Mouse (Mus musculus): ENCODE measurements around the gene Rpl13a. TPM values are rescaled to one million over a fixed set of nuclear protein-coding genes. Genes with fewer than 3 reads are reported as not detected.
"Not testable (repeated sequence)": the region's sequence is repeated elsewhere in the genome, so short reads cannot be mapped to it uniquely, and the experiment has no call there.

Gene Rpl13a
- polyA plus RNA-seq, 1 experiment from 2014 or later, result 722 TPM

- Histone ChIP-seq H3K9me3 (ENCODE audit: control insufficient read depth, low read length) (no peaks in the 10 kb centered on the region), H3K4me2 (ENCODE audit: low read length) (no peak overlapping the region), H3K9ac (replicated peaks; ENCODE audit: low read depth, low read length) (no peak overlapping the region), H3K27ac (ENCODE audit: low read length) (no peak overlapping the region), H3K36me3 (ENCODE audit: control insufficient read depth, insufficient read depth) (no peaks in the 10 kb centered on the region), H3K4me3 (replicated peaks; ENCODE audit: low read length) (no peak overlapping the region), H3K4me1 (replicated peaks; ENCODE audit: control insufficient read depth, insufficient read depth, low read length) (no peaks in the 10 kb centered on the region), H3K27me3 (replicated peaks; ENCODE audit: control insufficient read depth, insufficient read depth, low read length) (no peaks in the 10 kb centered on the region)
- no peak for ATAC-seq
- 87% methylated on average over 9 of the region's 9 CpGs for WGBS
Measured at GRCm38 (mm10) chr7:45102940-45103585, 25.5 kb downstream of the Rpl13a start.

- ATAC-seq, result no peak
- no peaks in the 10 kb centered on the region for H3K27me3 ChIP-seq (replicated peaks; ENCODE audit: control insufficient read depth, insufficient read depth, low read length)
- no peak overlapping the region for H3K4me2 ChIP-seq (ENCODE audit: low read length)
- H3K36me3 ChIP-seq (ENCODE audit: control insufficient read depth, insufficient read depth), result no peaks in the 10 kb centered on the region
- H3K9me3 ChIP-seq (ENCODE audit: control insufficient read depth, low read length), result no peaks in the 10 kb centered on the region
- no peak overlapping the region for H3K9ac ChIP-seq (replicated peaks; ENCODE audit: low read depth, low read length)
- H3K27ac ChIP-seq (ENCODE audit: low read length), result no peak overlapping the region
- H3K4me1 ChIP-seq (replicated peaks; ENCODE audit: control insufficient read depth, insufficient read depth, low read length), result no peaks in the 10 kb centered on the region
- no peak overlapping the region for H3K4me3 ChIP-seq (replicated peaks; ENCODE audit: low read length)
- WGBS, result 92% methylated on average over 11 of the region's 11 CpGs
Measured at GRCm38 (mm10) chr7:45102441-45102840, 26.1 kb downstream of the Rpl13a start.

- no peaks in the 10 kb centered on the region for H3K9me3 ChIP-seq (ENCODE audit: control insufficient read depth, low read length)
Measured at GRCm38 (mm10) chr7:45100046-45100445, 28.5 kb downstream of the Rpl13a start.

GRCm38 (mm10) chr7:45098541-45099240, 29.9 kb downstream of the Rpl13a start:
- Histone ChIP-seq H3K9me3 (ENCODE audit: control insufficient read depth, low read length) (no peaks in the 10 kb centered on the region), H3K4me2 (ENCODE audit: low read length) (no peak overlapping the region), H3K36me3 (ENCODE audit: control insufficient read depth, insufficient read depth) (no peaks in the 10 kb centered on the region), H3K4me3 (replicated peaks; ENCODE audit: low read length) (no peak overlapping the region), H3K4me1 (replicated peaks; ENCODE audit: control insufficient read depth, insufficient read depth, low read length) (no peaks in the 10 kb centered on the region), H3K27me3 (replicated peaks; ENCODE audit: control insufficient read depth, insufficient read depth, low read length) (no peaks in the 10 kb centered on the region), H3K27ac (ENCODE audit: low read length) (no peak overlapping the region), H3K9ac (replicated peaks; ENCODE audit: low read depth, low read length) (no peak overlapping the region)
- 88% methylated on average over 8 of the region's 8 CpGs for WGBS
- no peak for ATAC-seq

More at GRCm38 (mm10) chr7:45100046-45100445, 28.5 kb downstream of the Rpl13a start:
- Histone ChIP-seq H3K36me3 (ENCODE audit: control insufficient read depth, insufficient read depth) (no peaks in the 10 kb centered on the region), H3K9ac (replicated peaks; ENCODE audit: low read depth, low read length) (no peak overlapping the region), H3K4me2 (ENCODE audit: low read length) (no peak overlapping the region), H3K4me1 (replicated peaks; ENCODE audit: control insufficient read depth, insufficient read depth, low read length) (no peaks in the 10 kb centered on the region), H3K4me3 (replicated peaks; ENCODE audit: low read length) (no peak overlapping the region), H3K27me3 (replicated peaks; ENCODE audit: control insufficient read depth, insufficient read depth, low read length) (no peaks in the 10 kb centered on the region), H3K27ac (ENCODE audit: low read length) (no peak overlapping the region)
- WGBS, result 96% methylated on average over 6 of the region's 6 CpGs
- no peak for ATAC-seq

GRCm38 (mm10) chr7:45097479-45097878, 31.1 kb downstream of the Rpl13a start:
- no peaks in the 10 kb centered on the region for H3K27me3 ChIP-seq (replicated peaks; ENCODE audit: control insufficient read depth, insufficient read depth, low read length)
- no peaks in the 10 kb centered on the region for H3K9me3 ChIP-seq (ENCODE audit: control insufficient read depth, low read length)
- no peak overlapping the region for H3K4me3 ChIP-seq (replicated peaks; ENCODE audit: low read length)
- H3K4me2 ChIP-seq (ENCODE audit: low read length), result no peak overlapping the region
- WGBS, result 58% methylated on average over 6 of the region's 6 CpGs
- H3K36me3 ChIP-seq (ENCODE audit: control insufficient read depth, insufficient read depth), result no peaks in the 10 kb centered on the region
- no peaks in the 10 kb centered on the region; the same call in 1 of the 2 replicates for H3K4me1 ChIP-seq (replicated peaks; ENCODE audit: control insufficient read depth, insufficient read depth, low read length)
- H3K9ac ChIP-seq (replicated peaks; ENCODE audit: low read depth, low read length), result no peak overlapping the region
- no peak overlapping the region for H3K27ac ChIP-seq (ENCODE audit: low read length)
- no peak for ATAC-seq

GRCm38 (mm10) chr7:45095965-45096364, 32.6 kb downstream of the Rpl13a start:
- H3K4me1 ChIP-seq (replicated peaks; ENCODE audit: control insufficient read depth, insufficient read depth, low read length), result peaks cover 11% of the 10 kb centered on the region
- not testable (repeated sequence) for H3K27ac ChIP-seq (ENCODE audit: low read length); H3K36me3 ChIP-seq (ENCODE audit: control insufficient read depth, insufficient read depth); H3K4me2 ChIP-seq (ENCODE audit: low read length); ATAC-seq; H3K27me3 ChIP-seq (replicated peaks; ENCODE audit: control insufficient read depth, insufficient read depth, low read length); H3K9ac ChIP-seq (replicated peaks; ENCODE audit: low read depth, low read length); H3K9me3 ChIP-seq (ENCODE audit: control insufficient read depth, low read length); H3K4me3 ChIP-seq (replicated peaks; ENCODE audit: low read length)
- 91% methylated on average over 14 of the region's 14 CpGs for WGBS

GRCm38 (mm10) chr7:45095367-45095766, 33.2 kb downstream of the Rpl13a start:
- Histone ChIP-seq H3K9me3 (ENCODE audit: control insufficient read depth, low read length) (no peaks in the 10 kb centered on the region), H3K4me2 (ENCODE audit: low read length) (no peak overlapping the region), H3K27me3 (replicated peaks; ENCODE audit: control insufficient read depth, insufficient read depth, low read length) (no peaks in the 10 kb centered on the region), H3K4me1 (replicated peaks; ENCODE audit: control insufficient read depth, insufficient read depth, low read length) (peaks cover 11% of the 10 kb centered on the region), H3K27ac (ENCODE audit: low read length) (no peak overlapping the region), H3K4me3 (replicated peaks; ENCODE audit: low read length) (no peak overlapping the region), H3K9ac (replicated peaks; ENCODE audit: low read depth, low read length) (no peak overlapping the region), H3K36me3 (ENCODE audit: control insufficient read depth, insufficient read depth) (no peaks in the 10 kb centered on the region)
- 76% methylated on average over 6 of the region's 6 CpGs for WGBS
- no peak for ATAC-seq

- no peaks in the 10 kb centered on the region for H3K9me3 ChIP-seq (ENCODE audit: control insufficient read depth, low read length)
- no peaks in the 10 kb centered on the region for H3K36me3 ChIP-seq (ENCODE audit: control insufficient read depth, insufficient read depth)
- H3K4me3 ChIP-seq (replicated peaks; ENCODE audit: low read length), result no peak overlapping the region
- H3K9ac ChIP-seq (replicated peaks; ENCODE audit: low read depth, low read length), result no peak overlapping the region
- H3K27ac ChIP-seq (ENCODE audit: low read length), result no peak overlapping the region
- WGBS, result 75% methylated on average over 7 of the region's 7 CpGs
- H3K4me2 ChIP-seq (ENCODE audit: low read length), result no peak overlapping the region
- H3K27me3 ChIP-seq (replicated peaks; ENCODE audit: control insufficient read depth, insufficient read depth, low read length), result no peaks in the 10 kb centered on the region
- H3K4me1 ChIP-seq (replicated peaks; ENCODE audit: control insufficient read depth, insufficient read depth, low read length), result peaks cover 11% of the 10 kb centered on the region
- no peak for ATAC-seq
Measured at GRCm38 (mm10) chr7:45094121-45094520, 34.4 kb downstream of the Rpl13a start.

GRCm38 (mm10) chr7:45093516-45093905, 35.0 kb downstream of the Rpl13a start:
- H3K4me3 ChIP-seq (replicated peaks; ENCODE audit: low read length), result no peak overlapping the region
- WGBS, result 37% methylated on average over 18 of the region's 18 CpGs
- no peak for ATAC-seq

More at GRCm38 (mm10) chr7:45093516-45093905, 35.0 kb downstream of the Rpl13a start:
- Histone ChIP-seq H3K9ac (replicated peaks; ENCODE audit: low read depth, low read length) (no peak overlapping the region), H3K9me3 (ENCODE audit: control insufficient read depth, low read length) (no peaks in the 10 kb centered on the region), H3K4me1 (replicated peaks; ENCODE audit: control insufficient read depth, insufficient read depth, low read length) (peaks cover 11% of the 10 kb centered on the region), H3K27me3 (replicated peaks; ENCODE audit: control insufficient read depth, insufficient read depth, low read length) (no peaks in the 10 kb centered on the region), H3K27ac (ENCODE audit: low read length) (no peak overlapping the region), H3K36me3 (ENCODE audit: control insufficient read depth, insufficient read depth) (no peaks in the 10 kb centered on the region), H3K4me2 (ENCODE audit: low read length) (no peak overlapping the region)

Data from forebrain, embryonic 16.5 days (tissue).